In genomic region chr6:140206676-140207075, GRCm38 (mm10) we compare ENCODE assay signal across 4 mouse cellular contexts.
DNase-seq lines count a peak whose midpoint lies in the region; ATAC-seq lines count a peak whose summit lies in the region.
"Not testable (repeated sequence)": the region's sequence is repeated elsewhere in the genome, so short reads cannot be mapped to it uniquely, and the experiment has no call there.

No protein-coding gene starts in this region.

- H3K4me1 ChIP-seq in limb, embryonic 11.5 days (ENCODE audit: control insufficient read depth, insufficient read depth, low read length) = not testable (repeated sequence)

- ATAC-seq in limb, embryonic 11.5 days (ENCODE audit: insufficient number of reproducible peaks, low FRiP score, low TSS enrichment, low read depth) = 0 out of 2 replicates have a peak, but pooled peaks have one; percentile 40

- peak; percentile 3 for DNase-seq in CD4-positive helper T cell, adult 2 months (ENCODE audit: low read depth, low spot score)
- peak; percentile 56 for DNase-seq in R1 (ENCODE audit: low read depth, low spot score)
- not testable (repeated sequence) for DNase-seq in limb, embryonic 11.5 days (ENCODE audit: low spot score)
- peak; percentile 47 to 74 for DNase-seq in natural killer cell, adult 2 months (ENCODE audit: low spot score in 2 of 2)

- H3K4me2 ChIP-seq in limb, embryonic 11.5 days (ENCODE audit: low read depth, severe bottlenecking) = not testable (repeated sequence)

- H3K4me3 ChIP-seq in limb, embryonic 11.5 days (ENCODE audit: low read depth, low read length) = not testable (repeated sequence)

- H3K27me3 ChIP-seq in limb, embryonic 11.5 days (ENCODE audit: control insufficient read depth, insufficient read depth, low read length) = not testable (repeated sequence)

- not testable (repeated sequence) for H3K9ac ChIP-seq in limb, embryonic 11.5 days (ENCODE audit: low read length)

- not testable (repeated sequence) for H3K36me3 ChIP-seq in limb, embryonic 11.5 days (ENCODE audit: control insufficient read depth, insufficient read depth, low read length)

- H3K27ac ChIP-seq in limb, embryonic 11.5 days (replicated peaks; ENCODE audit: low read depth, low read length) = not testable (repeated sequence)

- WGBS in limb, embryonic 11.5 days = 92% methylated on average over 11 of the region's 11 CpGs

- H3K9me3 ChIP-seq in limb, embryonic 11.5 days (ENCODE audit: control insufficient read depth, low read length) = not testable (repeated sequence)
